Mouse (Mus musculus): ENCODE data around the gene Nup188. TPM values are rescaled to one million over a fixed set of nuclear protein-coding genes. Genes with fewer than 3 reads are reported as not detected.

Nup188 gene
- polyA plus RNA-seq, 1 experiment = 16.5 TPM

- Histone ChIP-seq H3K4me1 (ENCODE audit: control insufficient read depth, insufficient read depth, low read length) (no peaks in the 10 kb centered on the region), H3K4me3 (ENCODE audit: insufficient read depth, low read length) (no peak overlapping the region), H3K27ac (ENCODE audit: insufficient read depth, low read length) (no peak overlapping the region)
- TF ChIP-seq POLR2A (IDR thresholded peaks at IDR 0.05; ENCODE audit: extremely low read depth, insufficient read depth, low read length) (no peak), CTCF (IDR thresholded peaks at IDR 0.05; ENCODE audit: extremely low read depth, insufficient read depth, low read length) (no peak)
Measured at GRCm38 (mm10) chr2:30309351-30309750, 23.2 kb downstream of the Nup188 start.

- Histone ChIP-seq H3K4me1 (ENCODE audit: control insufficient read depth, insufficient read depth, low read length) (no peaks in the 10 kb centered on the region), H3K4me3 (ENCODE audit: insufficient read depth, low read length) (no peak overlapping the region), H3K27ac (ENCODE audit: insufficient read depth, low read length) (no peak overlapping the region)
- TF ChIP-seq CTCF (IDR thresholded peaks at IDR 0.05; ENCODE audit: extremely low read depth, insufficient read depth, low read length) (no peak), POLR2A (IDR thresholded peaks at IDR 0.05; ENCODE audit: extremely low read depth, insufficient read depth, low read length) (no peak)
Measured at GRCm38 (mm10) chr2:30311481-30311880, 25.3 kb downstream of the Nup188 start.

GRCm38 (mm10) chr2:30316136-30316535 is 29.9 kb downstream of the Nup188 start:
- Histone ChIP-seq H3K4me3 (ENCODE audit: insufficient read depth, low read length) (no peak overlapping the region), H3K27ac (ENCODE audit: insufficient read depth, low read length) (no peak overlapping the region), H3K4me1 (ENCODE audit: control insufficient read depth, insufficient read depth, low read length) (no peaks in the 10 kb centered on the region)
- TF ChIP-seq POLR2A (IDR thresholded peaks at IDR 0.05; ENCODE audit: extremely low read depth, insufficient read depth, low read length) (no peak), CTCF (IDR thresholded peaks at IDR 0.05; ENCODE audit: extremely low read depth, insufficient read depth, low read length) (no peak)

- Histone ChIP-seq H3K4me3 (ENCODE audit: insufficient read depth, low read length) (no peak overlapping the region), H3K27ac (ENCODE audit: insufficient read depth, low read length) (no peak overlapping the region), H3K4me1 (ENCODE audit: control insufficient read depth, insufficient read depth, low read length) (no peaks in the 10 kb centered on the region)
- no peak for TF ChIP-seq POLR2A (IDR thresholded peaks at IDR 0.05; ENCODE audit: extremely low read depth, insufficient read depth, low read length)
- no peak for TF ChIP-seq CTCF (IDR thresholded peaks at IDR 0.05; ENCODE audit: extremely low read depth, insufficient read depth, low read length)
Measured at GRCm38 (mm10) chr2:30316955-30317354, 30.8 kb downstream of the Nup188 start.

- no peak overlapping the region for H3K27ac ChIP-seq (ENCODE audit: insufficient read depth, low read length)
- H3K4me1 ChIP-seq (ENCODE audit: control insufficient read depth, insufficient read depth, low read length) = no peaks in the 10 kb centered on the region
- H3K4me3 ChIP-seq (ENCODE audit: insufficient read depth, low read length) = no peak overlapping the region
- no peak for TF ChIP-seq CTCF (IDR thresholded peaks at IDR 0.05; ENCODE audit: extremely low read depth, insufficient read depth, low read length)
- TF ChIP-seq POLR2A (IDR thresholded peaks at IDR 0.05; ENCODE audit: extremely low read depth, insufficient read depth, low read length) = no peak
Measured at GRCm38 (mm10) chr2:30319260-30319659, 33.1 kb downstream of the Nup188 start.

GRCm38 (mm10) chr2:30323111-30323510 is 36.9 kb downstream of the Nup188 start:
- TF ChIP-seq POLR2A (IDR thresholded peaks at IDR 0.05; ENCODE audit: extremely low read depth, insufficient read depth, low read length) (no peak), CTCF (IDR thresholded peaks at IDR 0.05; ENCODE audit: extremely low read depth, insufficient read depth, low read length) (no peak)
- Histone ChIP-seq H3K4me1 (ENCODE audit: control insufficient read depth, insufficient read depth, low read length) (no peaks in the 10 kb centered on the region), H3K4me3 (ENCODE audit: insufficient read depth, low read length) (no peak overlapping the region), H3K27ac (ENCODE audit: insufficient read depth, low read length) (no peak overlapping the region)

GRCm38 (mm10) chr2:30325296-30325695 is 39.1 kb downstream of the Nup188 start:
- Histone ChIP-seq H3K27ac (ENCODE audit: insufficient read depth, low read length) (no peak overlapping the region), H3K4me1 (ENCODE audit: control insufficient read depth, insufficient read depth, low read length) (no peaks in the 10 kb centered on the region), H3K4me3 (ENCODE audit: insufficient read depth, low read length) (no peak overlapping the region)
- TF ChIP-seq POLR2A (IDR thresholded peaks at IDR 0.05; ENCODE audit: extremely low read depth, insufficient read depth, low read length) = no peak
- no peak for TF ChIP-seq CTCF (IDR thresholded peaks at IDR 0.05; ENCODE audit: extremely low read depth, insufficient read depth, low read length)

GRCm38 (mm10) chr2:30327276-30327675 is 41.1 kb downstream of the Nup188 start:
- no peak overlapping the region for H3K27ac ChIP-seq (ENCODE audit: insufficient read depth, low read length)
- TF ChIP-seq CTCF (IDR thresholded peaks at IDR 0.05; ENCODE audit: extremely low read depth, insufficient read depth, low read length) (no peak), POLR2A (IDR thresholded peaks at IDR 0.05; ENCODE audit: extremely low read depth, insufficient read depth, low read length) (no peak)
- H3K4me1 ChIP-seq (ENCODE audit: control insufficient read depth, insufficient read depth, low read length) = no peaks in the 10 kb centered on the region
- no peak overlapping the region for H3K4me3 ChIP-seq (ENCODE audit: insufficient read depth, low read length)

GRCm38 (mm10) chr2:30328791-30329190 is 42.6 kb downstream of the Nup188 start:
- H3K4me1 ChIP-seq (ENCODE audit: control insufficient read depth, insufficient read depth, low read length) = no peaks in the 10 kb centered on the region
- no peak overlapping the region for H3K4me3 ChIP-seq (ENCODE audit: insufficient read depth, low read length)

GRCm38 (mm10) chr2:30335324-30335723 is 49.1 kb downstream of the Nup188 start:
- peaks cover 3% of the 10 kb centered on the region for H3K4me1 ChIP-seq (ENCODE audit: control insufficient read depth, insufficient read depth, low read length)
- TF ChIP-seq CTCF (IDR thresholded peaks at IDR 0.05; ENCODE audit: extremely low read depth, insufficient read depth, low read length) (no peak), POLR2A (IDR thresholded peaks at IDR 0.05; ENCODE audit: extremely low read depth, insufficient read depth, low read length) (no peak)
- H3K27ac ChIP-seq (ENCODE audit: insufficient read depth, low read length) = no peak overlapping the region
- no peak overlapping the region for H3K4me3 ChIP-seq (ENCODE audit: insufficient read depth, low read length)

More at GRCm38 (mm10) chr2:30328791-30329190, 42.6 kb downstream of the Nup188 start:
- no peak overlapping the region for H3K27ac ChIP-seq (ENCODE audit: insufficient read depth, low read length)
- TF ChIP-seq POLR2A (IDR thresholded peaks at IDR 0.05; ENCODE audit: extremely low read depth, insufficient read depth, low read length) (no peak), CTCF (IDR thresholded peaks at IDR 0.05; ENCODE audit: extremely low read depth, insufficient read depth, low read length) (no peak)
